Mouse (Mus musculus) spleen, adult 18-20 months (tissue): ENCODE measurements around the gene Flot2.
"Not testable (repeated sequence)": the region's sequence is repeated elsewhere in the genome, so short reads cannot be mapped to it uniquely, and the experiment has no call there.

Experiments
- DNase-seq, 2 experiments: peaks; one replicate each; pipeline ENCODE4 v3.0.0; 2022; ENCODE audit warnings: mixed read lengths in 2 of 2

Flot2 gene

DNA sequence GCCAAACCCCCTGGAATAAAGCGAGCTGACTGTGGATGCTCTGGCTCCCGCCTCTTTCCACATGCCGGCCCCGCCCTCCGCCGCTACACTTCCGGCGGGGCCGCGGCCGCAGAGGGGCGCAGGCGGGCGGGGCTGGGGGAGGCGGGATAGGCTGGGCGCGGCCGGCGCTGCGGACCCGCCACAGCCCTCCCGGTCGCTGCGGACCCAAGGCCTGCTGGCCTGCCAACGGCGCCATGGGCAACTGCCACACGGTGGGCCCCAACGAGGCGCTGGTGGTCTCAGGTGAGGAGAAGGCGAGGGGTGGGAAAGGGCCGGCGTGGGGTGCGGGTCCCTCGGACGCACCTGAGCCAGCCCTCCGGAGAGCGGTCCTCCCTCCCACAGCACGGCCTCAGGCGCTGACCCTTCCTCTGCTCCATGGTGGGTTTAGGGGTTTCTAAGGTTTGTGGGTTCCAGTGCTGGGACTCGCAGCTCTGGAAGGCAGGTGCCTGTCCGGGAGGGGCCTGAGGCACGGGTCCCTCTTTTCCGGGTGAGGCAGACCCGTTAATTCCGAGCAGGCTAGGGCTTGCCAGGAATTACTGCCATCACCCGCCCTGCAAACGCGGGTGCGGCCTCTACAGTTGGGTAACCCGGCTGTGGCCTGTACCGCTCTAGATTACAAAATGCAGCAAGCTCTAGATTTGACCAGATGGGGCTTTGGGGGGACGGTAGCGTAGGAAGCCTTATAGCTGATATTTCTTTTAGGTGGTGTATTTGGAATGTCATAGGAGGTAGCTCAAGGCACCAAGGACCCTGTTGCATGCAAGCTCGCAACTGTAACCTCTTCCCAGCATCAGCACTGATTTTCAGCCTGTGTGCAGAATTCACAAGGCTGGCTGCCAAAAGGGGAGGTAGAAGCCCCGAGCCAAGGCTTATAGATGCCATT is at the start of gene Flot2:
Flot2 (plus strand) TSS at position 101 of the 922 bp plus-strand sequence.
- DNase-seq, result peak; percentile 30 to 63

DNA sequence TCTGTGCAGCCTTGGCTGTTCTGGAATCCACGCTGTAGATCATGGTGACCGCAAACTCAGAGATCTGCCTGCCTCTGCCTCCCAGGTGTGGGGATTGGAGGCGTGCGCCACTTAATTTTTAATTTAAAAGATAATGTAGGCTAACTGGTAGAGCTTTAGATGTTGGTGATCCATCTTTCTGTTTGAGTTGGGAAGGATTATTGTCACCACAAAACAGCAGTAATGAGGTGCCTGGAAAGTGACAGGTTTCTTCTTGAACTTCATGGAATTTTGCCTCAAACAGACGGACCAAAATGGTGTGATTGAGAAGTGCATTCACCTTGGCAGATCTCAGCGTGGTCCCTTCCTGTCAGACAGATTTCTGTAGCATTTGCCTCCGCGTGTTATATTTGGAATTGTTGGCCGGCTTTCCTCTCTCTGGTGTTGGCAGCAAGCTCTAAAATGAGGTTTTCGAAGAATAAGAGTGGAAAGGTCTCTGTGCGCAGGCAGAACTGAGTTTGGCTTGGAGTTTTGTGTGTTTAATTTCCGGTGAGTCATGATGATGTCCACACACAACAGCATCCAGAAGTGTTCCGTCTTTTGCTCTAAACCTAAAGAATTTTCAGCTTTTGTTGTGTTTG is 48.5 kb upstream of the Flot2 start:
- no peak for DNase-seq

DNA sequence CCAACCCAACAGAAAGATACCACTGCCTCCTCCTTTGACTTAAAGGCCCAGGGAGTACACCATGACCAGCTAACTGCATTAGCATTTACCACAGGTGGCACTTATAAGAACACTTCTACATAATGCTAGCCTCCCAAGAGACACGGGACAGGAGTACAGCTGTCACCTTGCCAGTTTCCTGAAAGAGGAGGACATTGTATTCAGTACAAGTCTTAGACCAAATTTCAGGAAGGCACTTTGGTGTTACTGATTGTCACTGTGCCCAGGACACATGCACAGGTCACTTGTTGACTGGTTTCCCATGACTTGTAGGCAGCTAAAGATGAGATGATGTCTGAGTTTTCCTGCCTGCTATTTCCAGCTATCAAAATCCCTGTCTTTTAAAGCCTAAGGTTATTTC is 42.2 kb upstream of the Flot2 start:
- DNase-seq, result no peak

DNA sequence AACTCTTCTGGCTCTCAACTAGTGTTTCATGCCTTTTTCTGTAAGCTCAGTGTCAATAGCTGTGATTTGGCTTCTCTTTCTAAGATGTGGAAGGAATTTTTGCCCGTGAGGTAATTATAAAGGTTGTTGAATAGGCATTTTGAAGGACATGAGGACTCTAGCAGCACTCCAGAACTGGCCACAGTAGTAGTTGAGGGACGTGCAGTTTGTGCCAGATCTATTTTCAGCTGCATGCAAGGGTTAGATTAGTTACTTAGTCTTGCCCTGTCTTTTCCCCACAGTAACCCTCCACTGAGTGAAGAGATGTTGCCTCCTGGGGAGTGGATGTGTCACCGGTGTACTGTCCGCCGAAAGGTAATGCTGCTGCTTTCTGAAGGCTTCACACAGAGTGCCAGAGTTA is 31.3 kb upstream of the Flot2 start:
- DNase-seq, result no peak

- DNase-seq, result peak; percentile 29 to 78
These were observed 18.1 kb upstream of the Flot2 start for GRCm38 (mm10) chr11:78019676-78020075.

GRCm38 (mm10) chr11:78023607-78024006 is 14.1 kb upstream of the Flot2 start:
- DNase-seq, result no peak

- DNase-seq, result no peak
These were observed 8.5 kb upstream of the Flot2 start for GRCm38 (mm10) chr11:78029240-78029639.

DNA sequence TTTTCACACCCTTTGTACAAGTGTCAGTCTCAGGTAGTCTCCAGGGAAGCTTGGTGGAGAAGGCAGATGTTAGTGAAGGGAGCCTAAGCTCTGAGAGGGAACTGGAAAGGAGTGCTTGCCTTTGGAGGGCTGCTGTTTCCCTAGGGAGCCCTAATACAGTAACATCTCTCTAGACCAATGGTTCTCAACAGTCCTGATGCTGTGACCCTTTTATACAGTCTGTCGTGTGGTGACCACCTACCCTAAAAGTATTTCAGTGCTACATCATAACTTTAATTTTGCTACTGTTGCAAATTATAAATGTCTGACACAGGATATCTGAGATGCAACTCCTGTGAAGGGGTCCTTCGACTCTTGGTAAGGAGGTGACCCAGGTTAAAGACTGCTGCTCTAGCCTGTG is 7.1 kb upstream of the Flot2 start:
- no peak for DNase-seq

GRCm38 (mm10) chr11:78031389-78031788 is 6.3 kb upstream of the Flot2 start:
- DNase-seq, result no peak

DNA sequence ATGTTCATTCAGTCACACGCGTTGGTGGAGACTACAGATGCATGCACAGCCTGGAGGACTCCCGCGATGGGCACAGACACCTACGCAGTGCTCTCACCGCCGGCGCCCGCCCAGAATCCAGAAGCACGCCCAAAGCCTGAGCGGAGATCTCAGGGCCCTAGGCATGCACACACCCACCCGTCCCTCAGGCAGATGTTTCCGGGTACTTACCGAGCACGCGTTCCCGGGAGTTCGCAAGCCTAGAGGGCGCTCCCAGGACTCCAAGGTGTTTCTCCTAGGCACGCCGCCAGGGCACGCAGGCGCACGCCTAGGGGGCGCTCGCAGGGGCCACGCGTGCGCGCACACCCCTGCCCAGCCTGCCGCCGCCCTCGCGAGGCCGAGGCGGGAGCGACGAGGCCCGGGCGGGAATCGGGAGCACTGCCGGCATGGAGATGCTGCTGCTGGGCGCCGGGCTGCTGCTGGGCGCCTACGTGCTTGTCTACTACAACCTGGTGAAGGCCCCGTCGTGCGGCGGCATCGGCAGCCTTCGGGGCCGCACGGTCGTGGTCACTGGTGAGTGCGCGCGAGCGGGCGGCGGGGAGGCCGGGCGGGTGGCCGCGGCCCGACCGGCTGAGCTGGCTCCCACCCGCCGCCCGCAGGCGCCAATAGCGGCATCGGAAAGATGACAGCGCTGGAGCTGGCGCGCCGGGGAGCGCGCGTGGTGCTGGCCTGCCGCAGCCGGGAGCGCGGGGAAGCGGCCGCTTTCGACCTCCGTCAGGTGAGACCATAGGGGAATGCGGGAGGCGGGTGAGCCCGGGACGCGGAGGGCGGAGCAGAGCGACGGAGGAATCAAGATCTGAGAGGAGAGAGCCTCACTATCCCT is 5.6 kb upstream of the Flot2 start, which contains the start of gene Dhrs13:
Dhrs13 (plus strand) TSS at position 334 of the 862 bp plus-strand sequence.
- peak; percentile 77 to 88 for DNase-seq

DNA sequence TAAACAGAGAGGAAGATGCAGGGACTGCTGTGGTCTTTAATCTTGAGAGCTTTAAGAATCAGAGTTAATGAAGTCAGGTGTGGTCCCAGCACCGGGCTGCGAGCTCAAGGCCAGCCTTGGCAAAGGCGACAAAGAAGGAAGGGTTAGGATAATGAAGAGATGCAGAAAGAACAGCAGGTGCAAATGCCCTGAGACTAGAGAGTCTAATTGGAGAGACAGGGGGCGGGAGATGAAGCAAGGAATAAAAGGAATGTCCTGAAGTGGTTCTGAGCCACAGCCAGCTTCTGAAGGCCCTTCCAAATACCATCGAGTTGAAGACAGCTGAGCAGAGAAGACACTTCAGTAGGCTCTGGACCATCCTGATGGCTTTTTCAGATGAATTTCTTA is 4.9 kb upstream of the Flot2 start:
- DNase-seq, result no peak

DNA sequence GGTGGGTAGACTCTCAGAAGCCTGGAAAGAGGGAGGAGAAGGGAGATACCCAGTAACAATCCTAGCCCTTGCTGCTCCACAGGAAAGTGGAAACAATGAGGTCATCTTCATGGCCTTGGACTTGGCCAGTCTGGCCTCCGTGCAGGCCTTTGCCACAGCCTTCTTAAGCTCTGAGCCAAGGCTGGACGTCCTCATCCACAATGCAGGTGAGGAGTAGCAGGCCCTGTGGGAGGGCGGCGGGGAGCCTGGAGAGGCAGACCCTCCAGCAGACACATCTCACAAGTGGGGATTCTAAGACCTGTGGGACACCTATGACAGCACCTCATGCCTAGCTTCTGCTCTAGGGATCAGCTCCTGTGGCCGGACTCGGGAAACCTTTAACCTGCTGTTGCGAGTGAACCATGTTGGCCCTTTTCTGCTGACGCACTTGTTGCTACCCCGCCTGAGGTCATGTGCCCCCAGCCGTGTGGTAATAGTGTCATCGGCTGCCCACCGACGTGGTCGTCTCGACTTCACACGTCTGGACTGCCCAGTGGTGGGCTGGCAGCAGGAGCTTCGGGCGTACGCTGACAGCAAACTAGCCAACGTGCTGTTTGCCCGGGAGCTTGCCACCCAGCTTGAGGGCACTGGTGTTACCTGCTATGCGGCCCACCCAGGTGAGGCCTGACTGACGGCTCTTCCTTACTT is 3.7 kb upstream of the Flot2 start:
- no peak for DNase-seq

GRCm38 (mm10) chr11:78036791-78037190 is 940 bp upstream of the Flot2 start:
- DNase-seq, result no peak

- no peak for DNase-seq
These were observed 3.1 kb downstream of the Flot2 start for GRCm38 (mm10) chr11:78040878-78041277.

DNA sequence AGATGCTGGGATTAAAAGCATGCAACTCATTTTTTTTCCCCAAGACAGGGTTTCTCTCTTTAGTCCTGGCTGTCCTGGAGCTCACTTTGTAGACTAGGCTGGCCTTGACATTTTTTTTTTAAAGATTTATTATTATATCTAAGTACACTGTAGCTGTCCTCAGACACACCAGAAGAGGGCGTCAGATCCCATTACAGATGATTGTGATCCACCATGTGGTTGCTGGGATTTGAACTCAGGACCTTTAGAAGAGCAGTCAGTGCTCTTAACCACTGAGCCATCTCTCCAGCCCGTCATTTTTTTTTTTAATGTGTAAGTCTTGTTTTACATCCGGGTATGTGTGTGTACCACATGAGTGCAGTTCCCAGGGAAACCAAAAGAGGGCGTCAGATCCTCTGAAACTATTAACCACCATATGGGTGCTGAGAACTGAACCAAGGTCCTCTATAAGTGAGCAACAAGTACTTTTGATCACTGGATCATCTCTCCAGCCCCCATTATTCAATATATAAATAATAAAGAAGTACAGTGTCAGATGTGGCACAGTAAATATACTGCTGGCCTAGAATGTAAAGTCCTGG is 4.6 kb downstream of the Flot2 start:
- DNase-seq, result not testable (repeated sequence)

- DNase-seq, result peak; percentile 24 to 25
These were observed 7.1 kb downstream of the Flot2 start for GRCm38 (mm10) chr11:78044758-78045251.

GRCm38 (mm10) chr11:78048637-78049036 is 10.9 kb downstream of the Flot2 start:
- not testable (repeated sequence) for DNase-seq

GRCm38 (mm10) chr11:78053078-78053477 is 15.3 kb downstream of the Flot2 start:
- DNase-seq, result no peak

DNA sequence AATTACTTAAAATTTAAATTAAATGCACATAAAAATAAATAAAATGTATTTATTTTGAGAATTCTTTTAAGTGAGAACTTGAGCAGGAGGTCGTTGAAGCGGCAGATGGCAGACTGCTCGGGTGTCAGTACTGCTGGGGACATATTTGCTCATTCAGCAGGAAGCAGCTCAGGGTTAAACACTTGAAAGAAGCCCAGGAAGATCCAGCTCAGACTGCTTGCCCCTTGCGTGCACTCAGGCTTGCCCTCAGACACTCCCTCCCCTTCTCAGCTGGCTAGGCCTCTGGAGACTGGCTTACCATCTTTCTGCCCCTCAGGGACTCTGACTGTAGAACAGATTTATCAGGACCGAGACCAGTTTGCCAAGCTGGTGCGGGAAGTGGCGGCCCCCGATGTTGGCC is 19.2 kb downstream of the Flot2 start:
- no peak for DNase-seq

GRCm38 (mm10) chr11:78059833-78060757 is 22.4 kb downstream of the Flot2 start:
- peak; percentile 32 to 55 for DNase-seq

DNA sequence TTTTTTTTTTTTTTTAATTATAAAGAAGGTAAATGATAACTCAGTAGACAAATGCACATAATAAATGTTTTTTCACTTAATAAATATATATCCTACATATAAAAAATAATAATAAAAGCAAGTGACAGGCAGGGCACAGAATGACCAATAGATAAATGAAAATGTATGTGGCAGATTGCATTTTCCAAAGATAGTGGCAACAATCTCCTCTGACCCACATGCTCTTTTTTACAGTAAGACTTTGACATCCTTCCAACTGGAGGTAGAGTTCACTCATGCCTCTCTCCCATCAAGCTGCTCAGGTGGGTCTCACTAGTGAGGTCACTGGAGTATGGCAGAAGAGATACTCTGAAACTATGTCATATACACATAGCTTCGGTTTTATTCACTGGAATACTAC is 24.8 kb downstream of the Flot2 start:
- DNase-seq, result no peak
